Mouse (Mus musculus) urinary bladder, adult 18-20 months (tissue): ENCODE data around the gene Ankdd1a.
A peak's percentile ranks its signal among the peaks of the same experiment; 100 is the strongest.

ENCODE experiments used
- DNase-seq, 2 experiments: peaks; one replicate each; pipeline ENCODE4 v3.0.0; 2022; ENCODE audit warnings: low spot score in 2 of 2, mixed read lengths in 2 of 2

Gene Ankdd1a

DNA sequence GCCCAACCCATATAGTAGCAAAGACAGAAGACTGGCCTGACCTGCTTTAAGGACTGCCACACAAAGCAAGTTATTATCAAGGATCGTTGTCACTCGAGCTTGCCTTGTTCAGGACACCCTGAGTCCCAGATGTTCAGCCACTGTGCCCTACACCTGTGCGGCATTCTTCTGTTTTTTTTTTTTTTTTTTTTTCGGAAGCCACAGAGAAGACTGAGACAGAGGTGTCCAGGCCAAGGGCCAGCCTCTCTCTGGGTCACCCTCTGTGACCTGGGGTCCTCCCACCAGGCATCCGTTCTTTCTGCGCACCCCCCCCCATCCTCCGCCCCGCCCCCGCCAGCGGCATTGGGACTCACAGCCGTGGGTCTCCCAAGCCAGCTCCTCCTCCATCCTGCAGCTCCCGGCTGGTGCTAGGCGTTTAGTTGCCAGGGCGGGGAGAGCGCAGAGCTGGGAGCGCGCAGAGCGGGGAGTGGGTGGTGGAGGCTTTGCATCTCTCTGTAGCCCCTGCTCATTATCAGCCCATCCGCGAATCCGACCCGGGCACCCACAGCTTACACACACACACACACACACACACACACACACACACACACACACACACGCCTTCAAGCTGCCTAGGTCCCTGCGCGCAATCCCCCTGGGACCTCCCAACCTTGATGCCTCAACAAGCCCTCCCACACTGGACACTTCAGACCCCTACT, at the start of gene Ankdd1a:
Ankdd1a (minus strand) TSS at position 387 of the 698 bp plus-strand sequence.
- no peak for DNase-seq

GRCm38 (mm10) chr9:65569491-65569971, 49.5 kb upstream of the Ankdd1a start:
- DNase-seq, result peak in 1 of 2 experiments; percentile 66

DNA sequence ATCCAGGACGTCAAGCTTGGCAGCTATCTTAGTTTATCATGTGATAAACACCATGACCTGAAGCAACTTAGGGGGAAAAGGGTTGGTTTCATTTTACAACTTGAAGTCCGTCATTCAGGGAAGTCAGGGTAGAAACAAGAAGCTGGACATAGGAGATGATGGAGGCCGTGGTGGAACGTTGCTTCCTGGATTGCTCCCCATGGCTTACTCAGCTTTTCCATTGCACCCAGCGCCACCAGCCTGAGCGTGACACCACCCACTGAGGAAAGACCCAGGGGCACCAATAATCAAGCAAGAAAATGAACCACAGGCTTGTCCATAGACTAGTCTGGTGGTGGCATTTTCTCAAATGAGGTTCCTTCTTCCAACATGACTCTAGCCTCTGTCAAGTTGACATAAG, 48.8 kb upstream of the Ankdd1a start:
- DNase-seq, result no peak

DNA sequence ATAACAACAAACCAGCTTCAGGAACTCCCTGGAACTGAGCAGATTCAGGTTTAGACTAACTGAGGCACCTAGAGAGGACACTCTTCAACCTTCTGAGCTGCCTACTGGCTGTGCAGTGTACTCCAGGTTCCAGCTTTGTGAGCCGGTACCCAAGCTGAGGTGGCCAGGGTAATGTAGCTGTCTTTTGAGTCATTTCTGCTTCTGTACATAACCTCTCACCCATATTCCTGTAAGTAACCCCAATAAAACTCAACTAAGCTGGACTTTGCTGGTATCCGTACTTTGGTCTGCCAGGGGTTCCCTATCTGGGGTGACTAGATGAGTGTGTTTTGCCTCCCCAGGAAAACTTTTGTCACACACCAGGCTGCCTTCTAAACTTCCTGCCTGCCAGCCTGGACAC, 44.7 kb upstream of the Ankdd1a start:
- no peak for DNase-seq

DNA sequence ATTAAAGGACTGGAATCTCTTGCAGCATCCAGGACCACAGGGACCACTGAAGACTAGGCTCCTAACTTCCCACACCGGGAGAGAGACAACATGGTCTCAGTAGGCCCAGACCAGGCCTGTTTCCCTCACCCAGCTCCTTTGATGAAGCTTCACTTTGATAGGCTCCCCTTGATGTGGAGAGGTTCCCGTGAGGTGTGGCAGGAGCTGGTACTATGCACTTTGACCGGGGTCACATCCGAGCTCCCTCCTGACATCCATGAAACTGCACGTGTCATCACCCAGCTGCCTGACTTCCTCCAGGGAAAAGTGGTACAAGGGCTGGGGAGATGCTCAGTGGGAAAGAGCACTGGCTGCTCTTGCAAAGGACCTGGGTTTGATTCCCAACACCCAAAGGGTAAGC, 43.1 kb upstream of the Ankdd1a start:
- DNase-seq, result no peak

DNA sequence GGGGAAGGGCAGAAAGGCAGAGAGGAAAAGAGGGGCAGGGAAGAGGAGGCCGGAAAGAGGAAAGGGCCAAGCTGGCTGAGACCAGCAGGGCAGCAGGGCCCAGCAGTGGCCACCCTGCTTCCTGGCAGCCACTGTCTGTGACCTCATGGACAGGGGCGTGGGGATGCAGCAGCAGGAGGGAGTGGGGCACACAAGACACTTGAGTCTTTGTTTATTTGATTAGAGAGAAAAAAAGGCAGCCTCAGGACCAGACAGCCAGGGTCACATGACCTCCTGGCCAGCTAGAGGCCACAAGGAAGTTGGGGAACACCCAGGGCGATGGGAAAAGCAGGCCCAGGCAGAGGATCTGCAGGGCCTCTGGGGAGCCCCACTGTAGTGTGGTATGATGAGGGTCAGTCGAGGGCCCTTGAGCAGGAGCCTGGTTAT, 42.1 kb upstream of the Ankdd1a start:
- no peak for DNase-seq

- DNase-seq, result no peak
Measured at GRCm38 (mm10) chr9:65561016-65561415, 41.0 kb upstream of the Ankdd1a start.

DNA sequence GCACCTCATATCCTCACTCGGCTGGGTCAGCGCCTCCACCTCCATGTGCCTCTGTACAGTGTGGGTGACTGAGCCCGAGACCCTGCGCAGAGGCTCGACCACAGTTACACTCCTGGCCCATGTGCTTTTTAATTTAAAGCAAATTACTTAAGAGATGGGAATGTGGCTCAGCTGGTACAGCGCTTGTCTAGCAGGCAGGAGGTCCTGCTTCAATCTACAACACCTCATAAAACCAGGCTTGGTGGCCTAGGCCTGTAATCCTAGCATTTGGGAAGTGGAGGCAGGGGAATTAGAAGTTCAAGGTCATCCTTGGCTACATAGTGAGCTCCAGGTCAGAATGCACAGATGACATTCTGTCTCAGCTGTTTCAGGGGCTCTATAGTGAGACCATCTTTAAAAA, 38.8 kb upstream of the Ankdd1a start:
- no peak for DNase-seq

DNA sequence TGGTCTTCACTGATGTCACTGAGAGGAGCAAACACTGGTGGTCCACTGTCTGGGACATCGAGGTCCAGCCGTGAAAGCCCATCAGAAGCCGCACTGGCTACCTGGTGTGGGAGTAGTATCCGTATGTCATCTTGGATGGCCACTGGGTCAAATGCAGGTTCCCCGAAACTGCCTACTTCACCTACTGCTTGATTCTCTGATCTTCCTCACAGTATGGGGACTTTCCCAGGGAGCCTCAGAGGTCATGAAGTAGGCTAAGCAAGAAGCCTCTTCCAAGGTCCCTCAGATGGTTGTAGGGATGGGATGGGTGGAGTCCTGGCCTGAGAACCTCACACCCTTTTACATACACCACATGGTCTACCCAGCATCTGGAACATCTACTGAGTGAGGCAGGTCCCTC, 37.0 kb upstream of the Ankdd1a start:
- DNase-seq, result no peak

GRCm38 (mm10) chr9:65556349-65556748, 36.4 kb upstream of the Ankdd1a start:
- DNase-seq, result no peak

DNA sequence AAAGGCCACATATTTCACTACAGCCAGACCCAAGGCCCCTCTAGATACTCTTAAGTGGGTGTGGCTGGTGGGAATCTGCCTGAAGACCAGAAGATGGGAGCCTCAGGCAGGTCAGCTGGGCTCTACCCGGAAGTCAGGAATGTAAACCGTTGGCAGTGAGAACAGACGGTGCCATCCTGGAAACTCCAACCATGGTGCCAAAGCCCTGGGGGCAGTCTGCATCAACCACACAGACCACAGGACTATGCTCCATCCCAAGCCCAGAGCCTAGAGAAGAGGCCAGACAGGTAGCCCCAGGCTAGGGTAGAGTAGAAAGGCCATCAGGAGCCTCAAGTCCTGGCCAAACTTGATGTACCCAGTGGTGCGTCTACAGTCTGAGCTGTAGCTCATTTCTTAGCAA, 35.6 kb upstream of the Ankdd1a start:
- no peak for DNase-seq

GRCm38 (mm10) chr9:65555001-65555405, 35.0 kb upstream of the Ankdd1a start:
- no peak for DNase-seq

DNA sequence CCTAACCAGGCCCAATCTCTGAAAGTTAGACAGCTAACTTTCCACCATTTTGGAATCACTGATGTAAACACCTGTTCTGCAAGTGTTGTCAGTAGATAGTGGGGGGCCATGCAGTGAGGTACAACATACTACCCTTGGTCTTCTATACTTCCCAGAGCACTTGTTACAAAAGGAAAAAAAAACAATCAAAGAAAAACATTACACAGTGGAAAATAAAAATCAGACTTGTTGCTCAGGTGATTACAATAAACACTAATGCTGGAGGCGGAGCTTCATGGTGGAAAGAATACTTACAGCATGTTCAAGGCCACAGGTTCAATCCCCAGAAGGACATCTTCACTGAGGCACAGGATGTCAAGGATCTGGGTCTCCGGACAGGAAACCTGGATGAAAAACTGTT, 32.7 kb upstream of the Ankdd1a start:
- DNase-seq, result no peak

DNA sequence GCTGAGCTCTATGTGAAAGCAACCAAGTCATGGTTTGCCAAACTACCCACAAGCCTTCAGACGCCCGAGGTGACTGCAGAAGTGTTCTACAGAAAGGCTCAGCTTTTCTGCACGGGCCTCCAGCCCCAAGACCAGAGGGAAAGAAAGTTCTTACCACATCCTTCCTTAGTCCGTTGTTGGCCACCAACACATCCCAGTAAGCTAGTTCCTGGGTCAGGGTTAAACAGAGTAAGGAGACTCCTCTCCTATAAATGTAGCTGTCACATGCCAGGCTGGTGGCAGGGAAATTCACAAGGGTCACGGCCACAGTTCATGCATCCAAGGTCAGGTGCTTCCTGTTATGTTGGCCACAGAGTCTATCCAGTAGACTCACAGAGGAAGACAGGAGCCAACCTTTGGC, 32.1 kb upstream of the Ankdd1a start:
- DNase-seq, result no peak

DNA sequence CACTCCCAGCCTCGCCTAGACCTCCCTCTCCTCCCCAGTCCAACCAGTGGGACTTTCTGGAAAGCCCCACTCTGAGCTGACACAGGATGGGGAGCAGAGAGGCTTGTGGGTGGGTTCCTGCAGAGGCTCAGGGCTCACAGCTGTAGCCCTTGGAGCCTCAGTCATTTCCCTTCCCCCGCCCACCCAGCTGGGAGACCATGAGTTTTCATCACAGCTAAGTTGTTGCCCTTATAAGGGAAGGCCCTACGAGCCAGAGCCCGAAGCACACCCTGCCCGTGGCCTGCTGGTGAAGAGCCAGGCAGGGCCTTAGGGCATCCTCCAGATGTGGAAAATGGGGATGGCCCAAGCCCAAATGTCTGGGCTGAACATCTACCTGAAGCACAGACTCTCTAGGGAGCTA, 31.0 kb upstream of the Ankdd1a start:
- DNase-seq, result peak in 1 of 2 experiments; percentile 73

GRCm38 (mm10) chr9:65550079-65550831, 30.3 kb upstream of the Ankdd1a start:
- DNase-seq, result no peak

GRCm38 (mm10) chr9:65549643-65550042, 29.6 kb upstream of the Ankdd1a start:
- DNase-seq, result no peak

DNA sequence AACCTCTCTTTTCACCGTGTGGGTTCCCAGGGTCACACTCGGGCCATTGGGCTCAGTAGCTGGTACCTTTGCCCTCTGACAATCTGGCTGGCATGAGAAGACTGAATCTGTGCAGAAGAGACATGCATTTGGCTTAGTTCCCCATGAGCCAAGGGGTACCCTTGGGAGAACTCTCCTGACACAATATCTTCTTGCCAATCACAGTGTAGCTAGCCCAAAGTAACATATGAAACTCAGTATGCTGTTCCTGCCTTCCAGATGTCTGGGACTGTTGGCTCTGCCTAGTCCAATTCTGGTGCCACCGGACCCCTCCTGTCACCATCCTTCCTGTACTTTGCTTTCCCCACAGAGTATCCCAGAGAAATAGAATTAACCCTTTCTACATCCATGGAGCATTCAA, 29.1 kb upstream of the Ankdd1a start:
- DNase-seq, result no peak

- DNase-seq, result no peak
Measured at GRCm38 (mm10) chr9:65548311-65548710, 28.3 kb upstream of the Ankdd1a start.

- DNase-seq, result no peak
Measured at GRCm38 (mm10) chr9:65547844-65548243, 27.9 kb upstream of the Ankdd1a start.

GRCm38 (mm10) chr9:65547111-65547510, 27.1 kb upstream of the Ankdd1a start:
- DNase-seq, result no peak

DNA sequence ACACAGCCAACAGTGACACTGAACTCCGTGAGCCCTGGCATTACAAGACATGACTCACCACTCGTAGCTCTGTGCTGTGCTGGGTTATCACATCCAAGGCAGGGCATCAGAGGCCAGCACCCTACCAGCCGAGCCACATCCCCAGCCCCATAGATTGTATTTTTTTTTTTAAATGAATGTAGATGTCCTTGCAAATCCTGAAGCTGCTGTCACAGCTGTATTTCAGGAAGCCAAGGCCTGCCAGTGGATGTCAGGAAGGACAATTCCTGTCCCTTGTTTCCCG, 26.4 kb upstream of the Ankdd1a start:
- no peak for DNase-seq

DNA sequence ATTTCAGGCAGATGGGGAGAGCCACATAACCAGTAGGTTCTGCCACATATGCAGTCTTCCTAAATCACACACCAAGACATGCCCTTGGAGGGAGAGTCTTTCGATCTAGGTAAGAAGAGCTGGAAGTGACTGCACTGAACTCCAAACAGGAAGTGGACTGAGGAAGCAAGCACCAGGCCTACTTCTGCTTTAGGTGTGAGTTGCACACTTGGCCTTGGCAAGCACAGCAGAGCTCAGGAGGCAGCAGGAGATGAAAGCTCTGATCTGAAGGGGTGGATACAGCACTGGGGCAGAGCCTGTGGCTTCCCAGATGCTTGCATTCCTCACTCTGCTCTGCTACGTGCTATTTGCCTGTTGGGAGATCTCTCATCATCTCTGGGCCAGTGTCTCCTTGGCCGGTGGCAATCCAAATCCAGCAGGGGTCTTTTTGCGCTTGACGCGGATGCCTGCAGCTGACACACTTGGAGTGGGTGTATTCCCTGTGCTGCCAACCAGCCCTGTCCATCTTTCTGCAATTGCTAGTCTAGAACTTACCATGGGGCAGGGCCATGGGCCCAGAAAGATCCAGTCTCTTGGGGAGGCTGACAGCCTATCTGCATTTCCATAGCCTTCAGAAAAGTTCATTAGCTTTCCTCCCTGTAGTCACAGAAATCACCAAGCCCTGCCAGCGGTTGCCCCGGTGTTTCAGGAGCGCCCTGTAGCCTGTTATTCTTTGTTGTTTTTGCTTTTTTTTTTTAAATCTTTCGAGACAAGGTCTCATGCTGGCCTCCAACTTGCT, 25.8 kb upstream of the Ankdd1a start:
- DNase-seq, result no peak
